8 mouse cellular contexts compared by ENCODE assay signal in the genomic region with DNA sequence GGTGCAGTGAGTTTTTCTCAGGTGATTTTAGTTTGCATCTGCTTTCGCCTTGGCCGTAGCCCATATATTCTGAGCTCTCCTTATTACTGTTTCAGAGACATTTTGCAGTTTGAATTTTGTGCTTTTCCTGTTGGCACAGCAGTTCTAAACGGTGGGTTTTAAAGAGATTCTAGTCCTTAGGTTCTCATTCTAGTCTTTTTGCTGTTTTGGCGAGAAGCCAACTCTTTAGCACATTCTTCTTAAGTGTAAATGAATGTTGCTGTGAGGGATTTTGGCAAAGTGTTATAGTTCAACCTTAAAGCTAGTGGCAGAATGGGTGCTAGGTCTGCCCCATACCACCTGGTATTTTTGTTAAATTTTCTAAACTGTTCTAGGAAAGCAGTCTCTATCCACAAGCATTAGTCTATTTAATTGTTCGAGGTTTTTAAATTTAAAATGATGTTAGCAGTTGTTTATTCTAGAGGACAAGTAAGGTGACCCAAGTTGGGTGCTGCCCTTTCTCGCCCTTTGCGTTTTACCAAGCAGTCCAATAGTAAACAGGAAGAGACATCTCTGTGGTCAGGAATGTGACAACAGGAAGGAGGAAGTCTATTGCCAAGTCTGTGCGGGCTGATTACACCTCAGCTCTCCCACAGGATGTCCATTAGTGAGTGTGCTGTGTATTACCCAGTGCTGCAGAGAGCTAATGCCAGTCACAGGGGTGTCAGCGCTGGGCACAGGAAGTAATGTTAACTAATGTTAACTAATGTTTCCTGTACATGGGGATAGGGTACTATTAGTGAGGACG. TPM values are rescaled to one million over a fixed set of nuclear protein-coding genes. Genes with fewer than 3 reads are reported as not detected.
DNase-seq lines count a peak whose midpoint lies in the region; ATAC-seq and TF ChIP-seq lines count a peak whose summit lies in the region.

No protein-coding gene starts in this region.

- H3K4me1 ChIP-seq in lung, postnatal 0 days (ENCODE audit: insufficient read depth, low read depth, low read length) = no peaks in the 10 kb centered on the region

- H3K27me3 ChIP-seq in Patski = no peaks in the 10 kb centered on the region
- H3K27me3 ChIP-seq in lung, postnatal 0 days (replicated peaks; ENCODE audit: insufficient read depth, low read length) = no peaks in the 10 kb centered on the region

- H3K9me3 ChIP-seq in lung, postnatal 0 days (ENCODE audit: low read length) = no peaks in the 10 kb centered on the region

- CTCF ChIA-PET in Patski (lab: Charles Lee) = interaction anchor here (0.8 to 7.2 kb wide), 5 partner anchors 10 to 151 kb away, joined by 3 to 70 read pairs (median 8); partner anchors contain the start of gene Exoc6

- H3K9ac ChIP-seq in lung, postnatal 0 days (replicated peaks; ENCODE audit: low read depth) = no peak overlapping the region

- TF ChIP-seq EP300 in lung, postnatal 0 days (IDR thresholded peaks at IDR 0.05) = peak; percentile 89

- no peak overlapping the region for H3K4me2 ChIP-seq in lung, postnatal 0 days (replicated peaks; ENCODE audit: low read depth, low read length)

- 50% methylated on average over 10 of the region's 10 CpGs for WGBS in lung, postnatal 0 days

- no peak overlapping the region for H3K27ac ChIP-seq in lung, postnatal 0 days (ENCODE audit: low read length)

- H3K36me3 ChIP-seq in lung, postnatal 0 days (ENCODE audit: insufficient read depth, low read length) = no peaks in the 10 kb centered on the region

- ATAC-seq in Patski = peak; percentile 31
- peak; percentile 87 for ATAC-seq in lung, postnatal 0 days

- POLR2A ChIA-PET in Patski (lab: Charles Lee) = interaction anchor here (0.5 to 1.1 kb wide), 3 partner anchors 23 to 153 kb away, joined by 3 to 4 read pairs (median 4); no protein-coding TSS in a partner anchor

- DNase-seq in adrenal gland, postnatal 36 days = peak; percentile 9 to 21
- DNase-seq in adrenal gland, postnatal 10 days = no peak
- DNase-seq in Patski (ENCODE audit: low read depth, low spot score) = no peak
- DNase-seq in induced T-regulatory cell, adult 2 months (ENCODE audit: low read depth) = peak; percentile 49
- peak; percentile 66 for DNase-seq in lung, postnatal 0 days (ENCODE audit: low spot score)
- no peak for DNase-seq in right cerebral cortex, adult 2 months (ENCODE audit: low spot score in 2 of 2)
- DNase-seq in layer of hippocampus, adult 18-20 months (ENCODE audit: low spot score in 2 of 2) = no peak
- no peak for DNase-seq in cerebellum, postnatal 25 days

- in situ Hi-C loops in Patski (cut with MboI; ENCODE audit: low pct_unique_long_range_greater_than_20kb) = no loop called here

- no peak overlapping the region for H3K4me3 ChIP-seq in lung, postnatal 0 days (ENCODE audit: low read depth, low read length)

- no peak for TF ChIP-seq CTCF in Patski (IDR thresholded peaks at IDR 0.05)
- TF ChIP-seq CTCF in lung, postnatal 0 days (IDR thresholded peaks at IDR 0.05) = no peak

RNA-seq across cellular contexts. Expression of gene Exoc6, which starts 11.1 kb away (rescaled TPM):
- 10 to 100 TPM; 16.7 to 24.6 TPM for total RNA-seq in adrenal gland, postnatal 36 days (2021)
- total RNA-seq in adrenal gland, postnatal 10 days (2021) = 10 to 100 TPM; 25.2 to 29.2 TPM
- 56.2 TPM for polyA plus RNA-seq in Patski (2021)
- 11.3 and 11.9 TPM in 2 replicates for polyA plus RNA-seq in lung, postnatal 0 days (2015; fragmentation: Nextera tagmentation; extraction: Ambion mirVana)
- 10 to 100 TPM; 50.2 to 51.3 TPM for total RNA-seq in layer of hippocampus, adult 18-20 months (2021)

Comparison
In these comparisons a context has a peak if more than half of its experiments do, and no peak if none do; other contexts are left out.
1. DNase-seq: peak in adrenal gland, postnatal 36 days (2 of 2), induced T-regulatory cell, adult 2 months (single experiment) and lung, postnatal 0 days (single experiment); none in adrenal gland, postnatal 10 days (single experiment), Patski (single experiment), right cerebral cortex, adult 2 months (0 of 2), layer of hippocampus, adult 18-20 months (0 of 2) and cerebellum, postnatal 25 days (0 of 2).